Mouse (Mus musculus): ENCODE measurements around the gene Tsc22d3.
A peak's percentile ranks its signal among the peaks of the same experiment; 100 is the strongest.

Tsc22d3 gene

GRCm38 (mm10) chrX:140600410-140601109 lies at the start of gene Tsc22d3:
Tsc22d3 (minus strand) TSS chrX:140600659.
- peak in 1 of 2 experiments; percentile 40 for DNase-seq (ENCODE audit: low spot score in 2 of 2)

- DNase-seq (ENCODE audit: low spot score in 2 of 2): no peak
Measured at GRCm38 (mm10) chrX:140639592-140639991, 39.1 kb upstream of the Tsc22d3 start.

GRCm38 (mm10) chrX:140638028-140638427 lies 37.6 kb upstream of the Tsc22d3 start:
- DNase-seq (ENCODE audit: low spot score in 2 of 2): no peak

- DNase-seq (ENCODE audit: low spot score in 2 of 2): no peak
Measured at GRCm38 (mm10) chrX:140624875-140625594, 24.6 kb upstream of the Tsc22d3 start.

- DNase-seq (ENCODE audit: low spot score in 2 of 2): no peak
Measured at GRCm38 (mm10) chrX:140609938-140610337, 9.5 kb upstream of the Tsc22d3 start.

- DNase-seq (ENCODE audit: low spot score in 2 of 2): no peak
Measured at GRCm38 (mm10) chrX:140601884-140602283, 1.4 kb upstream of the Tsc22d3 start.

- no peak for DNase-seq (ENCODE audit: low spot score in 2 of 2)
Measured at GRCm38 (mm10) chrX:140601311-140601710, 852 bp upstream of the Tsc22d3 start.

- DNase-seq (ENCODE audit: low spot score in 2 of 2): peak in 1 of 2 experiments; percentile 10
Measured at GRCm38 (mm10) chrX:140599561-140600409, 674 bp downstream of the Tsc22d3 start.

GRCm38 (mm10) chrX:140598850-140599560 lies 1.5 kb downstream of the Tsc22d3 start:
- peak in 1 of 2 experiments; percentile 14 for DNase-seq (ENCODE audit: low spot score in 2 of 2)

GRCm38 (mm10) chrX:140598194-140598849 lies 2.1 kb downstream of the Tsc22d3 start:
- DNase-seq (ENCODE audit: low spot score in 2 of 2): peak in 1 of 2 experiments; percentile 2

GRCm38 (mm10) chrX:140591176-140591575 lies 9.3 kb downstream of the Tsc22d3 start:
- no peak for DNase-seq (ENCODE audit: low spot score in 2 of 2)

- no peak for DNase-seq (ENCODE audit: low spot score in 2 of 2)
Measured at GRCm38 (mm10) chrX:140590142-140590541, 10.3 kb downstream of the Tsc22d3 start.

GRCm38 (mm10) chrX:140589194-140589751 lies 11.2 kb downstream of the Tsc22d3 start:
- DNase-seq (ENCODE audit: low spot score in 2 of 2): no peak

GRCm38 (mm10) chrX:140588534-140588933 lies 11.9 kb downstream of the Tsc22d3 start:
- DNase-seq (ENCODE audit: low spot score in 2 of 2): no peak

GRCm38 (mm10) chrX:140580416-140580815 lies 20.0 kb downstream of the Tsc22d3 start:
- no peak for DNase-seq (ENCODE audit: low spot score in 2 of 2)

GRCm38 (mm10) chrX:140575636-140576035 lies 24.8 kb downstream of the Tsc22d3 start:
- DNase-seq (ENCODE audit: low spot score in 2 of 2): no peak

GRCm38 (mm10) chrX:140575200-140575599 lies 25.3 kb downstream of the Tsc22d3 start:
- no peak for DNase-seq (ENCODE audit: low spot score in 2 of 2)

GRCm38 (mm10) chrX:140572702-140573338 lies 27.6 kb downstream of the Tsc22d3 start:
- DNase-seq (ENCODE audit: low spot score in 2 of 2): no peak

- no peak for DNase-seq (ENCODE audit: low spot score in 2 of 2)
Measured at GRCm38 (mm10) chrX:140569595-140569994, 30.9 kb downstream of the Tsc22d3 start.
